Mouse (Mus musculus) heart, postnatal 0 days (tissue): ENCODE data around the gene Eea1. TPM values are rescaled to one million over a fixed set of nuclear protein-coding genes. Genes with fewer than 3 reads are reported as not detected.

ENCODE experiments used
- ATAC-seq: fragments of 200-750 bp; cut with Nextera tagmentation; 2 replicates; pipeline ENCODE4 v1.8.0; 2017; ENCODE audit warnings: low read depth, moderate number of reproducible peaks, moderate library complexity; ENCODE audit not compliant: insufficient read depth
- DNase-seq: peaks from one replicate; pipeline ENCODE4 v3.0.0-alpha.2; 2016; ENCODE audit warnings: low spot score
- H3K27ac ChIP-seq: fragments of 300-500 bp; sonication (generic); 2 replicates; pipeline ENCODE4 v1.5.1; 2014; ENCODE audit warnings: low read depth, mild to moderate bottlenecking
- H3K27me3 ChIP-seq: fragments of 300-500 bp; sonication (generic); 2 replicates; pipeline ENCODE4 v1.6.1; 2014; ENCODE audit warnings: low read length, mixed read lengths; ENCODE audit not compliant: control insufficient read depth, insufficient read depth
- H3K36me3 ChIP-seq: fragments of 300-500 bp; sonication (generic); replicated peaks from 2 replicates; pipeline ENCODE4 v1.6.1; 2014; ENCODE audit warnings: low read length, mixed read lengths; ENCODE audit not compliant: control insufficient read depth, insufficient read depth
- H3K4me1 ChIP-seq: fragments of 300-500 bp; sonication (generic); 2 replicates; pipeline ENCODE4 v1.6.1; 2014; ENCODE audit warnings: antibody characterized with exemption; ENCODE audit not compliant: control insufficient read depth, insufficient read depth
- H3K4me2 ChIP-seq: fragments of 300-500 bp; sonication (generic); 2 replicates; pipeline ENCODE4 v1.6.1; 2014; ENCODE audit warnings: low read depth, mild to moderate bottlenecking, low read length, moderate library complexity
- H3K4me3 ChIP-seq: fragments of 300-500 bp; sonication (generic); 2 replicates; pipeline ENCODE4 v1.5.1; 2014; ENCODE audit warnings: low read depth, low read length
- H3K9ac ChIP-seq: fragments of 300-500 bp; sonication (generic); replicated peaks from 2 replicates; pipeline ENCODE4 v1.6.1; 2014; ENCODE audit warnings: low read depth, low read length, mixed read lengths
- H3K9me3 ChIP-seq: fragments of 300-500 bp; sonication (generic); replicated peaks from 2 replicates; pipeline ENCODE4 v1.6.1; 2016; ENCODE audit warnings: low read length; ENCODE audit not compliant: control insufficient read depth
- CTCF ChIP-seq: IDR thresholded peaks from 2 replicates; pipeline ENCODE4 v1.5.1; 2016; ENCODE audit warnings: antibody characterized with exemption, control low read depth, low read depth
- EP300 ChIP-seq: IDR thresholded peaks from 2 replicates; pipeline ENCODE4 v1.6.1; 2016; ENCODE audit warnings: antibody characterized with exemption, low read depth
- WGBS: fragments of 180-500 bp; shearing (Covaris S2); extraction: QIAGEN DNeasy Blood & Tissue Kit; methylation state at CpG from one replicate; pipeline ENCODE4 v1.1.7; 2014; 5-methylcytosine and 5-hydroxymethylcytosine counted together
- polyA plus RNA-seq: library from polyadenylated mRNA; unstranded; fragments of >200 nt; fragmentation: Nextera tagmentation; extraction: Ambion mirVana; gene quantifications from 2 replicates; pipeline ENCODE4 v1.2.1, GENCODE M21; 2015
- total RNA-seq: library from RNA; depleted of rRNA; stranded (reverse); fragments of >200 nt; gene quantifications from 2 replicates; pipeline ENCODE4 v1.2.3, GENCODE M21; 2014; ENCODE audit warnings: low replicate concordance

Gene Eea1
- total and polyA plus RNA-seq, 2 experiments from 2014 or later = 10.8 to 21.3 TPM

DNA sequence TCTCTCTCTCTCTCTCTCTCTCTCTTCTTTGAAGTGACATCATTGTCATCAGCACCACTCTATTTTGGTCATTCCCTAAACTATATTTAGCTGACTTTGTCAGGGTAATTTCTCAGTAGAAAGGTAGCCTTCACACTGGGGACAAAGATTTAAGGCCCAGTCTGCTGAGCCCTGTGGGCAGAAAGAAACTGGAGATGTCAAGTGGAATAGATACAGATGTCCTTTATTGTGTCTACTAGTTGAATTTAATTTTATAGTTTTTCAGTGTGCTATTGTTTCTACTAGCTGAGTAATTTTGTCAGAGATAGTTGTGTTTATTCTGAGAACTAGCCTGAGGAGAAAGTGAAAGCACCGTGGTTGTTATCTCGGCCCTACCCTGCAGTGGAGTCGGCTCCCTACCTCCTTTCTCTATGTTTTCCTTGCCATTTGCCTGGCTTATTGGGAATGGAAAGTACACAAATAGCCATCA lies 30.3 kb downstream of the Eea1 start:
- Histone ChIP-seq H3K27me3 (no peaks in the 10 kb centered on the region), H3K27ac (peak overlapping the region; percentile 87), H3K9me3 (no peaks in the 10 kb centered on the region), H3K4me3 (peak overlapping the region; percentile 36), H3K36me3 (peaks cover 14% of the 10 kb centered on the region), H3K4me2 (peak overlapping the region; percentile 65), H3K9ac (peak overlapping the region; percentile 52), H3K4me1 (peaks cover 19% of the 10 kb centered on the region; the same call in 1 of the 2 replicates)
- peak; percentile 89 for ATAC-seq
- DNase-seq = peak; percentile 75
- TF ChIP-seq CTCF (no peak), EP300 (no peak)
- WGBS = 4% methylated on average over 3 of the region's 3 CpGs

DNA sequence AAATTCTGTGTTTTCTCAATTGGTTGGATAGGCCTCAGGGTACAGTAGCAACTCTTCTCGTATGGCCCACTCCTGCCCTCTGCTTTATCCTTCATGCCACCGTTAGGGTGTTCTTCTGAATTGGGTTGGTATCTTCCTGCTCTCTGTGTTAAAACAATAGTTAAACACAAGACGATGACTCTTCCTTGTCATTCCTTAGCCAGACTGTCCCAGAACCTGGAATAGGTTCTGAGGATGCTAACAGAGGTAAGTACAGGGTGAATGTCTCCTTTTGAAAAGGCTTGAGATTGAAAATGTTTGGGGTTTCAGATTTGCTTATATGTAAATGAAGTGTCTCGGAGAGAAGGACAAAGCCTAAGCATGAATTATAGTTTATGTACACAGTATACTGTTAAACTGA lies 30.9 kb downstream of the Eea1 start:
- Histone ChIP-seq H3K36me3 (peaks cover 19% of the 10 kb centered on the region), H3K4me1 (peaks cover 17% of the 10 kb centered on the region; the same call in 1 of the 2 replicates), H3K9ac (peak overlapping the region; percentile 52; the same call in 1 of the 2 replicates), H3K4me3 (peak overlapping the region; percentile 36), H3K27me3 (no peaks in the 10 kb centered on the region), H3K4me2 (peak overlapping the region; percentile 65), H3K9me3 (no peaks in the 10 kb centered on the region), H3K27ac (peak overlapping the region; percentile 87)
- ATAC-seq = no peak
- TF ChIP-seq EP300 (no peak), CTCF (no peak)
- 46% methylated on average over 4 of the region's 4 CpGs for WGBS
- DNase-seq = no peak

DNA sequence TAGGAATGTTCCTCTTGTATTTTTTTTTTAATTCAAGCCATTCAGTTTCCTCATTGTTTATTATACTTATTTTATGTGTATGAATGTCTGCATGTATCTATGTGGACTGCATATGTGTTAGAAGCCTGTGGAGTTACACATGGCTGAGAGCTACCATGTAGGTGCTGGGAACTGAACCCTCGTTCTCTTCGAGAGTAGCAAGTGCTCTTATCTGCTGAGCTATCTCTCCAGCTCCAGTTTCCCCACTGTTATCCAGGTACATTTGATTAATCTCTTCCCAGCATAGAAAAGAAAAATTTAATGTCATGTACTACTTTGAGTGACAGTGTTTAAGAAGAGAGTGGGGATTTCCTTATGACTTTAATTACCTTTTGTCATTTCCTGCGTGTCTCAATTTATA lies 31.5 kb downstream of the Eea1 start:
- DNase-seq (no peak), ATAC-seq (no peak)
- no peaks in the 10 kb centered on the region for H3K9me3 ChIP-seq
- H3K4me3 ChIP-seq = no peak overlapping the region
- H3K9ac ChIP-seq = no peak overlapping the region
- H3K27me3 ChIP-seq = no peaks in the 10 kb centered on the region
- no peak for TF ChIP-seq CTCF
- H3K4me2 ChIP-seq = no peak overlapping the region
- H3K4me1 ChIP-seq = peaks cover 17% of the 10 kb centered on the region; the same call in 1 of the 2 replicates
- peak overlapping the region; percentile 87 for H3K27ac ChIP-seq
- peaks cover 25% of the 10 kb centered on the region for H3K36me3 ChIP-seq
- 76% methylated on average over 3 of the region's 3 CpGs for WGBS

DNA sequence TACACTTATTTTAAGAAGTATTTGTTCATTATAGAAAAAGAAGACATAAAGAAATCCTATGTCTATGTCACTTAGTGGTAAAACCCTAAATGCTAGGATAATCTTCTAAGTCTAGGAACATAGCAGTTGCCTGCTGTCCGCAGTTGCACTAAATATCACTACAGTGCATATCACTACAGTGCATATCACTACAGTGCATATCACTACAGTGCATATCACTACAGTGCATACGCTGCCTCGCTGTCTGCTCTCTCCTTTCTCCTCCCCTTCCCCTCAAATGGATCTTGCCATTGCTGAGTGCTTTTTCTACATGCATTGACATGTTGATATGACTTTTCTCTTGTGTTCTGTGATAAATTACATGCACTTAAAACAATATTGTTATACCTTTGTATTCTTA lies 34.0 kb downstream of the Eea1 start:
- Histone ChIP-seq H3K4me3 (no peak overlapping the region), H3K27me3 (no peaks in the 10 kb centered on the region), H3K4me2 (no peak overlapping the region), H3K36me3 (peaks cover 28% of the 10 kb centered on the region), H3K4me1 (peaks cover 8% of the 10 kb centered on the region; the same call in 1 of the 2 replicates), H3K27ac (no peak overlapping the region), H3K9me3 (no peaks in the 10 kb centered on the region), H3K9ac (no peak overlapping the region)
- no peak for TF ChIP-seq EP300
- no peak for TF ChIP-seq CTCF
- ATAC-seq (no peak), DNase-seq (no peak)
- 94% methylated on average over 3 of the region's 3 CpGs for WGBS

DNA sequence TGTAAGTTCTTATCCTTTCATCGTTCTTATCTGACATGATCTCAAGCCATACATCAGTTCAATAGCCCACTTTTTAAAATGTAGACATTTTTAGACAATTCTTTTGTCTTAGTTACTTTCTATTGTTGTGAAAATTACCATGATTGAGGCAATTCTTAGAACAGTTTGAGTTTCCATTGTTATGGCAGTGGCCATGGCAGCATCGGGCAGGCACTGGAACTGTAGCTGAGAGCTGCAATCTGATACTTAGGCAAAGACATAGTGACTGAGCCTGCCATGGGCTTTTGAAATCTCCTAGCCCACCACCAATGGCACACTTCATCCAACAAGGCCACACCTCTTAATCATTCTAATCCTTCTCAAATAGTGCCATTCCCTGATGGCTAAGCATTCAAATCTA lies 36.3 kb downstream of the Eea1 start:
- Histone ChIP-seq H3K4me1 (no peaks in the 10 kb centered on the region), H3K36me3 (peaks cover 34% of the 10 kb centered on the region), H3K27me3 (no peaks in the 10 kb centered on the region), H3K9me3 (no peaks in the 10 kb centered on the region), H3K4me3 (no peak overlapping the region), H3K9ac (no peak overlapping the region), H3K4me2 (no peak overlapping the region), H3K27ac (no peak overlapping the region)
- TF ChIP-seq EP300 (no peak), CTCF (no peak)
- ATAC-seq (no peak), DNase-seq (no peak)
- WGBS = 92% methylated on average over 2 of the region's 2 CpGs

DNA sequence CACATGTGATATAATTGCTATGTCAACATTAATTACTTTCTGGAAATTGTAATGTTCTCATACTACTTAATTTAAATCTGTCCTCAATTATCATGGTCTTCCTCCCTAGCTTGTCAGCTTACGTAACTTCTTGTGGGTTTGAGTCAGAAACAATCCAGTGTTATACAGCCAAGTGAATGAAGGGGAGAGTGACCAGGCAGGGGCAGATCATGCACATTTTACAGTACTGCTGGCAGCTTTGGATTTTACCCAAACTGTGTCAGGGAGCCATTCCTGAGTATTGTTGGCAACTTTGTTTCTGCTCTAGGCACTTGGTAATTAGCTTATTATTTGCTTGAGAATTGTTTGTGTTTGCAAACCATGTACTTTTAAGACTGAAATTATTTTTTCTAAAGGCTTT lies 49.3 kb downstream of the Eea1 start:
- DNase-seq (no peak), ATAC-seq (no peak)
- 90% methylated on average over 1 of the region's 1 CpGs for WGBS
- Histone ChIP-seq H3K9me3 (no peaks in the 10 kb centered on the region), H3K4me2 (no peak overlapping the region), H3K36me3 (no peaks in the 10 kb centered on the region), H3K4me1 (no peaks in the 10 kb centered on the region), H3K27ac (no peak overlapping the region), H3K4me3 (no peak overlapping the region), H3K9ac (no peak overlapping the region), H3K27me3 (no peaks in the 10 kb centered on the region)
- TF ChIP-seq EP300 (no peak), CTCF (no peak)
